Mouse (Mus musculus): Measurements from ENCODE around the gene Tbc1d16. TPM values are rescaled to one million over a fixed set of nuclear protein-coding genes. Genes with fewer than 3 reads are reported as not detected.

The Tbc1d16 gene
- polyA plus RNA-seq, 1 experiment from 2014 or later = 20.9 TPM

DNA sequence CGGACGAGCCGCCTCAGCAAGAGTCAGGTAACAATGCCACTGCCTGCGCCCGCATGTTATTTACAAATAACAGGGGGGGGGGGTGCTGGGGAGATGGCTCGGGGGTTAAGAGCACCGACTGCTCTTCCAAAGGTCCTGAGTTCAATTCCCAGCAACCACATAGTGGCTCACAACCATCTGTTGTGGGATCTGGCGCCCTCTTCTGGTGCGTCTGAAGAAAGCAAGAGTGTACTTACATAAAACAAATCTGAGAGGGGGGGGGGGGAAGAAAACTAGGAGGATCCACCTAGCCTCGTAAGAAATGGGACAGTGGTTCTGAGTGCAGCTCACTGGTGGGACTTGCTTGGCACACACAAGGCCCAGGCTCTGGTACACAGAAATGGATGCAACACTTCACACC, 6.5 kb upstream of the Tbc1d16 start:
- ATAC-seq (ENCODE audit: borderline replicate concordance, extremely low read depth, low FRiP score, low TSS enrichment) = no peak
- 94% methylated on average over 10 of the region's 10 CpGs for WGBS
- Histone ChIP-seq H3K4me2 (no peak overlapping the region), H3K4me3 (no peak overlapping the region), H3K9ac (no peak overlapping the region), H3K9me3 (no peaks in the 10 kb centered on the region), H3K27me3 (peaks cover 9% of the 10 kb centered on the region; the same call in 1 of the 2 replicates), H3K36me3 (no peaks in the 10 kb centered on the region), H3K27ac (no peak overlapping the region), H3K4me1 (peaks cover 20% of the 10 kb centered on the region)

DNA sequence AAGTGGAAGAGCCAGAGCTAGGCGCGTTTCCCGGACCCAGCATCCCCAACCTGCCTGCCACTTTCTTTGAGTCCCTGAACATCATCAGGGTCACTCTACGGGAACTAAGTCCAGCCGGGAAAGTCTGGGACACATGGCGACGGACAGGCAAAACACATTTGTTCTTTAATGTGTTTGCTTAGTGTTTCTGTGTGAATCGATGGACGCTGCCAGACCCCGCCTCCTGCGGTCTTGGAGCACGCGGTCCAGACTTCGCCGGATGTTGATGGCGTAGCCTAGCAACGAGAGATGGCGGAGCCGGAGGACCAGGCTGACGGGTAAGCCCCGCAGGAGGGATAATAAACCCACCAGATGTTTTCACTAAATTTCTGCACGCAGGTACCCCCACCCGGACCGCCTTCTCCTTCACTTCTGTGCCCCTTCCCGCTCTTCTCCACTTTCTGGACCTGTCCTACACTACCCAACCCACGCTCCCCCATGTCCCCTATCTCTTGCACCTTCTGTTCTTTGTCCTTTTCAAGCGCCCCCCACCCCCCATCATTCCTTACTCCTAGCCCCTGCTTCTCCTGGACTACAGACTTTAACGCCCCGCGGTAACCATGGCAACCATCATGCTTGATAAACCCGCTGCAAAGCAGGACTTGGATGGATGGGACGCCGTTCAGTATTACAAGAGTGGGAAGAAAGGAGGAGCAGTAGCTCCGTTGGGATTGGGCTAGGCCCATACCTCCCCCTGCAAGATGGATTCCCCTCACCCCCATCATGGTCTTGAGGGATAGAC, 737 bp upstream of the Tbc1d16 start:
- Histone ChIP-seq H3K27ac (peak overlapping the region; percentile 35), H3K4me3 (peak overlapping the region; percentile 91), H3K4me2 (peak overlapping the region; percentile 88), H3K36me3 (no peaks in the 10 kb centered on the region), H3K27me3 (peaks cover 17% of the 10 kb centered on the region), H3K4me1 (peaks cover 39% of the 10 kb centered on the region), H3K9ac (peak overlapping the region; percentile 89), H3K9me3 (no peaks in the 10 kb centered on the region)
- 1% methylated on average over 34 of the region's 34 CpGs for WGBS
- ATAC-seq (ENCODE audit: borderline replicate concordance, extremely low read depth, low FRiP score, low TSS enrichment) = peak; percentile 76

DNA sequence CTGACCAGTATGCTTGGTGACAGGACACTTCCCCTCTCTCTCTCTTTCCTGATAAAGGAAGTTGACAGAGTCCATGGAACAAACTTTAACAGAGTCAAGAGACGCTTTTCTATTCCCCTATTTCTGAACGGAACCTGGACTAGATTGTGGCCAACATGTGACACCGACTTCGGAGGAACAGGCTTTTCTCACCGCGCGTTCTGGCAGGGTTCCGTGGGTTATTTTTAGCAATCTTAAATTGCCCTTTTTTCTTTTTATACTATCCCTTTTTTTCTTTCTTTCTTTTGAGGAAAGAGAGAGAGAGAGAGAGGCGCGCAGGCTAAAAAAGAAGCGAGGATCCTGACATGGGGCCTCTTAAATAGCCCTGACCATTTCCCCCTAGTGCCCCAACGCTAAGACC, 708 bp downstream of the Tbc1d16 start:
- peaks cover 53% of the 10 kb centered on the region for H3K4me1 ChIP-seq
- peak overlapping the region; percentile 89 for H3K9ac ChIP-seq
- peaks cover 17% of the 10 kb centered on the region for H3K27me3 ChIP-seq
- peak overlapping the region; percentile 65; the same call in 1 of the 2 replicates for H3K27ac ChIP-seq
- no peak for ATAC-seq (ENCODE audit: borderline replicate concordance, extremely low read depth, low FRiP score, low TSS enrichment)
- H3K36me3 ChIP-seq = no peaks in the 10 kb centered on the region
- 1% methylated on average over 12 of the region's 12 CpGs for WGBS
- H3K9me3 ChIP-seq = no peaks in the 10 kb centered on the region
- peak overlapping the region; percentile 88 for H3K4me2 ChIP-seq
- H3K4me3 ChIP-seq = peak overlapping the region; percentile 91

DNA sequence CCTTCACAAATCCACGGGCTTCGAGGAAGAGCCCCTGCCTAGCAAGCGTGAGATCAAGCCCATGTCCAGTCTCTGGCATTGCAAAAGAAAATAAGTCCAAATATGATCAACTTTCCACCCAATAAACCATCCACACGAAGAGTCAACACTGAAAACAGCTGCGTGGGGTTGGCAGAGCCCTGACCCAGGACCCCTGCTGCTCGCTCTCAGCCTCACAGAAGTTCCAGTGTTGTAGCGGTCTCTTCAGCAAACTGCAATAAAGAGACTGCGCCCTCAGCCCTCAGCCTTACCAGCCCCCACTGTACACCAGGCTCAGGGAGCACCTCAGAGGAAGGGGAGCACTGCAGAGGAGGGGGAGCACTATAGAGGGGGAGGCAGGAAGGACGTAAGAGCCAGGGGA, 2.7 kb downstream of the Tbc1d16 start:
- peaks cover 62% of the 10 kb centered on the region for H3K4me1 ChIP-seq
- no peaks in the 10 kb centered on the region for H3K9me3 ChIP-seq
- H3K27me3 ChIP-seq = peaks cover 16% of the 10 kb centered on the region
- no peak overlapping the region for H3K4me2 ChIP-seq
- no peaks in the 10 kb centered on the region for H3K36me3 ChIP-seq
- no peak overlapping the region for H3K27ac ChIP-seq
- WGBS = 67% methylated on average over 9 of the region's 9 CpGs
- H3K9ac ChIP-seq = no peak overlapping the region
- ATAC-seq (ENCODE audit: borderline replicate concordance, extremely low read depth, low FRiP score, low TSS enrichment) = no peak
- no peak overlapping the region for H3K4me3 ChIP-seq

DNA sequence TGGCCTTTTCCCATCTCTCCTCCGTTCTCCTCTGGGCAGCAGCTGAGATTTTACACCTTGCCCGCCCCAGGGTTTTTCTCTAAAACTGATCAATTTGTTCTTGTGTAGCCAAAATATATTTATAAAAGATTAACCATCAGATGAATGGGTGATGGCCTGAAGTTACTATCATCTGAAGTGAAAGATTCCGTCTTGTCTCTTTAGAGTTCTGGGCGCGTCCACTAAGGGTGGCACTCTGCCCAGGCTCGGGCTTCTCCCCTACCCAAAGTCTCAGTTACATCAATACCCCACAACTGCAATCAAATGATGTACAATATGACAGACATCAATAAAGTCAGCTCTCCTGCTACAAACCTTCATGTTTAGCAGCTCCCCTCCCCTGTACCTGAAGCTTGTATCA, 3.4 kb downstream of the Tbc1d16 start:
- ATAC-seq (ENCODE audit: borderline replicate concordance, extremely low read depth, low FRiP score, low TSS enrichment) = no peak

DNA sequence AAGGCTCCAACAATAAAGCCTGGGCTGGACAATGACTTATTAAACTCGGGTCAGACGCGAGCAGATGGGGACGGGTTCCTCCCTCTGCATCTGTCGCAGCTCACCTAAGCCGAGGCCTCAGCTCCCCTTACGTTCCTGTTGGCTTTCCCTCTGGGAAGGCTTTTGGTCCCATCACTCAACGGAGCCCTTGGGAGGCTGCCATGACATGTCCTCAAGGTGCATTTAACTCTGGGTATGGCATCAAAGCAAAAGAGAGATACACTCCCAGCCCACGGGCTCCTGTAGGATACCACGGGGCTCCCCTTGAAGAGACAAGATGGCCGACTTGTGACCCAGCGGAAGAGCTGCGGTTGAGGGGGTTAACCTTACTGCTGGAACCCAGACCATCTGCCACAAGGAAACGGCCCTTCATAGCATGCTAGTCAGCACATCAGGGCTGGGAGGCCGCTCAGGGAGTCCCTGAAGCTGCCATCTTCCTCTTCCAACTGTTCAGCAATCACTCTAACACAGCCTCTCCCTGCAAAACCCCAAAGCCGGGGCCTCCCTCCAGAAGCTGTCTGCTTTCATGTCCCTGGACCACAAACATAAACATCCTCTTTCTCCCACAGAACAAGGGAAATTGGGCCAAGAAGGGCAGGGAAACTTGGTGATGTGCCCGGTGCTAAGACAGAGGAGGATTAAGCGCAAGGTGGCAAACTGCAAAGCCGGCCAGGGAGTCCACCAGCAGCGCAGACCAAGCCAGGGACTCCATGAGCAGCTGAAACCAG, 5.0 kb downstream of the Tbc1d16 start:
- Histone ChIP-seq H3K36me3 (no peaks in the 10 kb centered on the region), H3K4me3 (no peak overlapping the region), H3K9me3 (no peaks in the 10 kb centered on the region), H3K9ac (no peak overlapping the region), H3K27ac (peak overlapping the region; percentile 83), H3K4me2 (peak overlapping the region; percentile 24), H3K4me1 (peaks cover 66% of the 10 kb centered on the region), H3K27me3 (no peaks in the 10 kb centered on the region)
- 55% methylated on average over 20 of the region's 20 CpGs for WGBS
- ATAC-seq (ENCODE audit: borderline replicate concordance, extremely low read depth, low FRiP score, low TSS enrichment) = peak; percentile 68

More for the DNA sequence above, 3.4 kb downstream of the Tbc1d16 start:
- H3K9ac ChIP-seq = no peak overlapping the region
- no peak overlapping the region for H3K4me2 ChIP-seq
- H3K9me3 ChIP-seq = no peaks in the 10 kb centered on the region
- H3K27me3 ChIP-seq = peaks cover 10% of the 10 kb centered on the region
- no peaks in the 10 kb centered on the region for H3K36me3 ChIP-seq
- peaks cover 69% of the 10 kb centered on the region for H3K4me1 ChIP-seq
- H3K4me3 ChIP-seq = no peak overlapping the region
- 85% methylated on average over 6 of the region's 6 CpGs for WGBS
- no peak overlapping the region for H3K27ac ChIP-seq

DNA sequence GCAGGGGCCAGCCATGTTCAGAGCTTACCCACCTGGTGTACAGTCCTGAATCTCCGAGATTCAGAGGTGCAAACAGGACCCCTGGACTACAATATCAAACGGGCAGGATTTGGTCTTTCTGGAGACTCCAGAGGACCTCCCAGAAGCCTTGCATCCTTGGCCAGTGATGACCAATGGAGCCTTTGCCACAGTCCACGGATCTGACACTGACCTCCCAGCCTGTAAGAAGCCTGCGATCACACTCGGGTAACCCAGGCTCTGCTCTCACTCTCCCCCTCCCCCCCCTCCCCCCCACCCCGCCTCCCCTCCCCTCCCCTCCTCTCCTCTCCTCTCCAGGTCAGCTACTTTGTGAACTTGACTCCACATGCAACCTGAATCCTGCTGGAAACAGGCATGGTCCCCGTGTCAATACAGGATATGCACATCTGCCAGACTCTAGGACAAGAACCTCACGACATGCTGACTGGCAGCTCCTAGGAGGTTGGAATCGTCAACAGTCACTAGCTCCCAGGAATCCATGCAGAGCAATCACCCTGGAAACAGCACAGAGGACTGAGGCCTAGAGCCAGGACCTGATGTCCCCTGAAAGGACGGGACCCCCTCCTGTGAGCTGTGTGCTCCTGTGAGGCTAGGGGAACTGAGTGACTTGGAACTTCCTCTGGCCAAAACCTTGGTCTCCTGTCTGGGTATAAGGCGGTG, 6.3 kb downstream of the Tbc1d16 start:
- no peaks in the 10 kb centered on the region for H3K27me3 ChIP-seq
- no peak for ATAC-seq (ENCODE audit: borderline replicate concordance, extremely low read depth, low FRiP score, low TSS enrichment)
- no peak overlapping the region for H3K4me2 ChIP-seq
- peaks cover 57% of the 10 kb centered on the region for H3K4me1 ChIP-seq
- no peaks in the 10 kb centered on the region for H3K36me3 ChIP-seq
- H3K27ac ChIP-seq = no peak overlapping the region
- no peaks in the 10 kb centered on the region for H3K9me3 ChIP-seq
- WGBS = 46% methylated on average over 10 of the region's 11 CpGs
- no peak overlapping the region for H3K9ac ChIP-seq
- no peak overlapping the region for H3K4me3 ChIP-seq

DNA sequence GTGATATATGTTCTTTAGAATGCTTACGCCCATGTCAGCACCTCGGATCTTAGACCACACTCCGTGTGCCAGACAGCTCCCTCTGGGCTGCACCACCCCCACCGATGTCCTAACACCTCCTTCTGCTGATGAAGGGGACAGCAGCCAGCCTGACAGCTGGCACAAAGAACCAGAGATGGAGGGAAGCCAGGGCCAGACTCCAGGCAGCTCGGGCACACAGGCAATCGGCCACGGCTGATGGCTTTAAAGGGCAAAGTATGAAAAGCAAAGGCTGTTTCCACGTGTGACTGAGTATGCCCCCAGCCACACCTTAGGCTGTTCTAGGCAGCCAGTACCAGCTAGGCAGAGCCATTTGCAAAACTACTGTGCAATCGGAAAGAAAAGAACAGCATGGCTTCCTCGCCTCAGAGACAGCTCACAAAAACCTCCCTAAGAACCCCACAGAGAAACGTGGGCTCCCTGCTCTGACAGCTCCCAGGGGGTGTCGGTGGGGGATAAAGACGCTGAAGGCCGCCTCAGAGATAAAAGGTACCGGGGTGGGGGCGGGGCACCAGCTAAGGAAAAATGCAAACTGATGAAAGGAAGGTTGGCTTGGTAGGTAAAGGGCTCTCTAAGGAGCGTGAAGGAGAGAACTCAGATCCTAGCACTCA, 8.4 kb downstream of the Tbc1d16 start:
- Histone ChIP-seq H3K9me3 (no peaks in the 10 kb centered on the region), H3K9ac (no peak overlapping the region), H3K27me3 (no peaks in the 10 kb centered on the region), H3K27ac (no peak overlapping the region), H3K4me1 (peaks cover 64% of the 10 kb centered on the region), H3K36me3 (no peaks in the 10 kb centered on the region), H3K4me3 (no peak overlapping the region), H3K4me2 (0 out of 2 replicates have a peak overlapping the region, but pooled peaks have one; percentile 4)
- WGBS = 23% methylated on average over 17 of the region's 17 CpGs
- ATAC-seq (ENCODE audit: borderline replicate concordance, extremely low read depth, low FRiP score, low TSS enrichment) = no peak

DNA sequence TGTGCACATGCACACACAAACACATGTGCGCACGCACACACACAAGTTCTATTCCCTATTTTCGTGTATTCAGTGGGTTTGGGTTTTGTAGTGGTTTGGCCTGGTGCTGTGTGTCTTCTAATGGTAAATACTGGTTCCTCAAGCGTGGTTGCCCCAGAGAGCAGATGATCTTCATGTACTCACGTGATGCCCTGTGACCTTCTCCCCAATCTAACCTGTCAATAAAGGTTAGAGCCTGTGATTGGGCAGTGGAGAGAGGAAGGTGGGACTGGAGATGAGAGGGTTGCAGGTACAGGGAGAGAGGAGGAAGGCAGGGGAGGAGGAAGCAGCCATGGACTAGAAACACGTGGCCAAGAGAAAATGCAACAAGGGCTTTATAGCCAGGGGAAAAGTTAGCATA, 10.4 kb downstream of the Tbc1d16 start:
- H3K9me3 ChIP-seq = no peaks in the 10 kb centered on the region
- no peak overlapping the region for H3K9ac ChIP-seq
- H3K27ac ChIP-seq = no peak overlapping the region
- no peak overlapping the region for H3K4me3 ChIP-seq
- H3K4me1 ChIP-seq = peaks cover 67% of the 10 kb centered on the region
- no peaks in the 10 kb centered on the region for H3K36me3 ChIP-seq
- no peak for ATAC-seq (ENCODE audit: borderline replicate concordance, extremely low read depth, low FRiP score, low TSS enrichment)
- H3K4me2 ChIP-seq = no peak overlapping the region
- WGBS = 89% methylated on average over 6 of the region's 6 CpGs
- H3K27me3 ChIP-seq = no peaks in the 10 kb centered on the region

DNA sequence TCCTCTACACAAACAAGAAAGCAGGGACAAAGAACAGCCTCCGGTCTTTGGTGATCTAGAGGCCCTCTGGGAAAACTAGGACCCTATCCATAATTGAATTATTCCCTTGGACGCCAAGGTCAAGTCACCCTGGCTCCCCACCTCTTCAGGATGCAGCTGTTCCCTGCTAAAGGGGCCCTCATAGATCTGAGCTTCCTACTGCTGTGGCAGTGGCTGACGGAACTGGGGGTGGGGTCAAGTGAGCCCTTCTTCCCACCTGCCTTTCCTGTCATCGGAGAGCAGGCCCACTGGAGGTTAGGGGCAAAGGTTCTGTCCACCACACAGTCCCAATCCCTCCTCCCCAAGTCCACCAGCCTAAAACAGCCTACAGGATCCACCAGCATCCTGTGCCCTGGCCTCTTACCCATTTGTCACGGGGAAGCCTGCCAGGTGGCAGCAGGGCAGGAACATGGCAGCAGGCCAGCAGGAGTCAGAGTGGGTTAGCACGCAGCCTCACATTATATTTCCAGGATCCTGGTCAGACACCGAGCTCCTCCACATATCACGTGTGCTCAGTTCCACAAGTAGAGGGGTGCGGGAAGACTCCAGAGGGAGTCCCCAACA, 12.3 kb downstream of the Tbc1d16 start:
- Histone ChIP-seq H3K9me3 (no peaks in the 10 kb centered on the region), H3K4me3 (0 out of 2 replicates have a peak overlapping the region, but pooled peaks have one; percentile 29), H3K9ac (peak overlapping the region; percentile 29; the same call in 1 of the 2 replicates), H3K27me3 (no peaks in the 10 kb centered on the region), H3K27ac (peak overlapping the region; percentile 96), H3K4me1 (peaks cover 65% of the 10 kb centered on the region), H3K36me3 (no peaks in the 10 kb centered on the region), H3K4me2 (peak overlapping the region; percentile 63)
- ATAC-seq (ENCODE audit: borderline replicate concordance, extremely low read depth, low FRiP score, low TSS enrichment) = peak; percentile 13
- 24% methylated on average over 9 of the region's 9 CpGs for WGBS
